ENCODE assay signal across 7 mouse cellular contexts in genomic region chr12:36317820-36318135, GRCm38 (mm10). TPM values are rescaled to one million over a fixed set of nuclear protein-coding genes. Genes with fewer than 3 reads are reported as not detected.
DNase-seq lines count a peak whose midpoint lies in the region; ATAC-seq and TF ChIP-seq lines count a peak whose summit lies in the region.

No protein-coding gene starts in this region.

- peaks cover 25% of the 10 kb centered on the region for H3K4me1 ChIP-seq in E14TG2a.4 (replicated peaks; ENCODE audit: low read depth, low read length)
- H3K4me1 ChIP-seq in hindbrain, embryonic 16.5 days (ENCODE audit: control insufficient read depth, insufficient read depth, low read depth, low read length) = peaks cover 8% of the 10 kb centered on the region
- H3K4me1 ChIP-seq in limb, embryonic 13.5 days = peaks cover 21% of the 10 kb centered on the region

- H3K27me3 ChIP-seq in E14TG2a.4 (ENCODE audit: insufficient read depth, low read length) = peaks cover 26% of the 10 kb centered on the region
- no peaks in the 10 kb centered on the region; the same call in 1 of the 2 replicates for H3K27me3 ChIP-seq in hindbrain, embryonic 16.5 days (replicated peaks; ENCODE audit: control insufficient read depth, insufficient read depth, low read length)
- no peaks in the 10 kb centered on the region for H3K27me3 ChIP-seq in limb, embryonic 13.5 days

- H3K9me3 ChIP-seq in E14TG2a.4 (ENCODE audit: low read length) = no peaks in the 10 kb centered on the region
- no peaks in the 10 kb centered on the region for H3K9me3 ChIP-seq in hindbrain, embryonic 16.5 days (ENCODE audit: control insufficient read depth, low read length)
- H3K9me3 ChIP-seq in limb, embryonic 13.5 days = peaks cover 3% of the 10 kb centered on the region; the same call in 1 of the 2 replicates

- H3K4me3 ChIP-seq in E14TG2a.4 (replicated peaks; ENCODE audit: low read length) = 0 out of 2 replicates have a peak overlapping the region, but pooled peaks have one; percentile 68
- no peak overlapping the region for H3K4me3 ChIP-seq in hindbrain, embryonic 16.5 days (ENCODE audit: low read length)
- H3K4me3 ChIP-seq in limb, embryonic 13.5 days = peak overlapping the region; percentile 55

- no peak overlapping the region for H3K27ac ChIP-seq in hindbrain, embryonic 16.5 days (ENCODE audit: low read depth, low read length)
- H3K27ac ChIP-seq in limb, embryonic 13.5 days = peak overlapping the region; percentile 87; the same call in 1 of the 2 replicates

- no peak for TF ChIP-seq POLR2A in brain, embryonic 14.5 days (IDR thresholded peaks at IDR 0.05; ENCODE audit: borderline replicate concordance, extremely low read depth, insufficient read depth, insufficient read length, poor library complexity, severe bottlenecking)

- no peak for ATAC-seq in hindbrain, embryonic 16.5 days
- ATAC-seq in limb, embryonic 13.5 days (ENCODE audit: low FRiP score, low read depth) = no peak
- no peak for ATAC-seq in erythroblast, adult 5-6 weeks (replicated peaks; ENCODE audit: low FRiP score, poor library complexity, severe bottlenecking)

- WGBS in hindbrain, embryonic 16.5 days = 20% methylated on average over 3 of the region's 3 CpGs
- WGBS in limb, embryonic 13.5 days = 2% methylated on average over 3 of the region's 3 CpGs

- no peak overlapping the region for H3K9ac ChIP-seq in hindbrain, embryonic 16.5 days (ENCODE audit: low read depth, low read length)
- H3K9ac ChIP-seq in limb, embryonic 13.5 days = no peak overlapping the region

- H3K4me2 ChIP-seq in hindbrain, embryonic 16.5 days (ENCODE audit: low read length) = peak overlapping the region; percentile 92
- H3K4me2 ChIP-seq in limb, embryonic 13.5 days (replicated peaks) = peak overlapping the region; percentile 87

- H3K36me3 ChIP-seq in E14TG2a.4 (ENCODE audit: insufficient read depth, low read length) = no peaks in the 10 kb centered on the region
- no peaks in the 10 kb centered on the region for H3K36me3 ChIP-seq in hindbrain, embryonic 16.5 days (ENCODE audit: control insufficient read depth, insufficient read depth, low read length)
- H3K36me3 ChIP-seq in limb, embryonic 13.5 days = no peaks in the 10 kb centered on the region

- no peak for TF ChIP-seq CTCF in E14TG2a.4 (conservative IDR thresholded peaks at IDR 0.05; ENCODE audit: low read length)
- TF ChIP-seq CTCF in brain, embryonic 14.5 days (IDR thresholded peaks at IDR 0.05; ENCODE audit: borderline replicate concordance, extremely low read depth, insufficient read depth, insufficient read length) = no peak

- peak; percentile 44 for DNase-seq in brain, embryonic 14.5 days (ENCODE audit: low read depth)
- no peak for DNase-seq in spleen, adult 12 weeks (ENCODE audit: low spot score)
- no peak for DNase-seq in right cerebral cortex, postnatal 36 days (ENCODE audit: low spot score in 2 of 2)

RNA-seq across cellular contexts. Expression of gene Sostdc1, which starts 3.8 kb away (rescaled TPM):
- 6.4 and 14.8 TPM in 2 replicates for polyA plus RNA-seq in brain, embryonic 14.5 days (2012; rRNA removed)
- 32.8 and 36.1 TPM in 2 replicates for polyA plus RNA-seq in hindbrain, embryonic 16.5 days (2015; fragmentation: Nextera tagmentation; extraction: Ambion mirVana)
- polyA plus RNA-seq in limb, embryonic 13.5 days (2015; fragmentation: Nextera tagmentation; extraction: Ambion mirVana) = 59.3 and 64.6 TPM in 2 replicates
- total RNA-seq in erythroblast, adult 5-6 weeks (2015; ENCODE audit: low replicate concordance) = not detected in 2 replicates
- not detected in 2 replicates for total RNA-seq in erythroblast, adult 5-6 weeks (2017; ENCODE audit: low replicate concordance)
